Mouse (Mus musculus): ENCODE data around the gene Flt1. TPM values are rescaled to one million over a fixed set of nuclear protein-coding genes. Genes with fewer than 3 reads are reported as not detected.

Flt1 gene
- polyA plus RNA-seq, 1 experiment from 2014 or later: 10.1 TPM

DNA sequence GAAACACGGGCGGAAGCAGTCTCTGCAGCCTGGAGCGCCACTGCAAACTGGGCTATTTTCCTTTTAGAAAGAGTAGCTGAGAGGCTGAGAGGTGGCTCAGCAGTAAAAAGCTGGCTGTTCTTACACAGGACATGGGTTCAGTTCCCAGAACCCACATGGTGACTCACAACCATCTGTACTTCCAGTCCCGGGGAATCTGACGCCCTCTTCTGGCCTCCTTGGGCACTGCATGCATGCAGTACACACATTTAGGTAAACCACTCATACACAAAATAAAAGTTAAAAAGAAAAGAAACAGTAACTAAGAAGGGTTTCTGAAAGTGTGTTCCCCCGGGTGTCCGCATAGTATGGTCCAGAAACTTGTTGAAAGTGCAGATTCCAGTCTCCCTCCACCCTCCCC, 146.7 kb downstream of the Flt1 start:
- ATAC-seq (replicated peaks; ENCODE audit: low FRiP score): no peak
- Histone ChIP-seq H3K9me3 (ENCODE audit: control insufficient read depth, low read length) (no peaks in the 10 kb centered on the region), H3K4me1 (replicated peaks; ENCODE audit: control insufficient read depth, insufficient read depth, low read length) (no peaks in the 10 kb centered on the region), H3K27me3 (ENCODE audit: control insufficient read depth, insufficient read depth, low read length) (no peaks in the 10 kb centered on the region), H3K4me2 (ENCODE audit: low read depth, low read length, severe bottlenecking) (no peak overlapping the region), H3K27ac (ENCODE audit: low read depth, low read length) (no peak overlapping the region), H3K9ac (ENCODE audit: low read length) (no peak overlapping the region), H3K4me3 (ENCODE audit: low read depth, low read length) (no peak overlapping the region), H3K36me3 (ENCODE audit: control insufficient read depth, insufficient read depth, low read length) (no peaks in the 10 kb centered on the region)
- DNase-seq (ENCODE audit: low spot score): no peak
- 86% methylated on average over 7 of the region's 7 CpGs for WGBS

DNA sequence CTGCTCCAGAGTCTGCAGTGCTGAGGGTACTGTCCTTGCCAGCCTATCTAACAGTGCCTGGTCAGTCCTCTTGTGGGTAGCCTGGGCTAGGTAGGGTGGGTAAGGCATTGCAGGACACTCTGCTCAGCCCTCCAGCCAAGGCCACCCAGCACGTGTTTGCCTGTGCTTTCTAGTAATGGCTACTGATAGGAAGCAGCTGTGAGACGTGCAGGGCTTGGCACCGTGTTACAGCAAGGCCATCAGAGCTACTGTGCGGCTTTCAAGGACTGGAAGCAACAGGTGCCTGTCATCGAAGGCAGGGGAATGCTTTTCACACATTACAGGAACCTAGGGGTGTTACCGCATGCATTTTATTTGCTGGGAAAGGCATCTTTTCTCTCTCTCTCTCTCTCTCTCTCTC, 148.8 kb downstream of the Flt1 start:
- no peak overlapping the region for H3K9ac ChIP-seq (ENCODE audit: low read length)
- 76% methylated on average over 6 of the region's 6 CpGs for WGBS
- no peak overlapping the region for H3K27ac ChIP-seq (ENCODE audit: low read depth, low read length)

DNA sequence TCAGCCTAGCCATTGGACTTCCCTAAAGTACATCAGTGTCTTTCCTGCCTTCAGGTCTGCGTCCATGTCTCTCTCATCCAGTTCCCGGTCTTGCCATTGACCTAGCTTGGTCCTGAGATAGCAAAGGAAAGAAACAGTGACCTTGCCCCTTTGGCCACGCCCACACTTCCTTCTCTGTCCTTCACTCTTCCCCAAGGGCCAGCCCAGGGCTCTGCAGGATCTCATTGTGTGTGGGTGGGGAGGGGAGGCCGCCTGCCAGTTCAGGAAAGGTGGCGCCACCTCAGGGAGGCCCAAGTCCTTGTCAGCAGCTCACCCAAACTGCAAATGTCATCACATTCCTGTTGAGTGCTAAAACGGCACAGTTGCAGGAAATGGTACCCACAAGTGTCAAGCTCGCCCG, 151.3 kb downstream of the Flt1 start:
- no peak for DNase-seq (ENCODE audit: low spot score)
- H3K4me3 ChIP-seq (ENCODE audit: low read depth, low read length): no peak overlapping the region
- no peak overlapping the region for H3K4me2 ChIP-seq (ENCODE audit: low read depth, low read length, severe bottlenecking)
- no peaks in the 10 kb centered on the region for H3K36me3 ChIP-seq (ENCODE audit: control insufficient read depth, insufficient read depth, low read length)
- ATAC-seq (replicated peaks; ENCODE audit: low FRiP score): no peak
- no peaks in the 10 kb centered on the region for H3K9me3 ChIP-seq (ENCODE audit: control insufficient read depth, low read length)
- WGBS: 59% methylated on average over 8 of the region's 8 CpGs
- H3K4me1 ChIP-seq (replicated peaks; ENCODE audit: control insufficient read depth, insufficient read depth, low read length): no peaks in the 10 kb centered on the region
- H3K27me3 ChIP-seq (ENCODE audit: control insufficient read depth, insufficient read depth, low read length): no peaks in the 10 kb centered on the region
- H3K9ac ChIP-seq (ENCODE audit: low read length): no peak overlapping the region
- H3K27ac ChIP-seq (ENCODE audit: low read depth, low read length): no peak overlapping the region

More for the DNA sequence above, 148.8 kb downstream of the Flt1 start:
- Histone ChIP-seq H3K4me2 (ENCODE audit: low read depth, low read length, severe bottlenecking) (no peak overlapping the region), H3K27me3 (ENCODE audit: control insufficient read depth, insufficient read depth, low read length) (no peaks in the 10 kb centered on the region), H3K36me3 (ENCODE audit: control insufficient read depth, insufficient read depth, low read length) (no peaks in the 10 kb centered on the region), H3K4me1 (replicated peaks; ENCODE audit: control insufficient read depth, insufficient read depth, low read length) (no peaks in the 10 kb centered on the region), H3K4me3 (ENCODE audit: low read depth, low read length) (no peak overlapping the region), H3K9me3 (ENCODE audit: control insufficient read depth, low read length) (no peaks in the 10 kb centered on the region)
- DNase-seq (ENCODE audit: low spot score): no peak
- no peak for ATAC-seq (replicated peaks; ENCODE audit: low FRiP score)

DNA sequence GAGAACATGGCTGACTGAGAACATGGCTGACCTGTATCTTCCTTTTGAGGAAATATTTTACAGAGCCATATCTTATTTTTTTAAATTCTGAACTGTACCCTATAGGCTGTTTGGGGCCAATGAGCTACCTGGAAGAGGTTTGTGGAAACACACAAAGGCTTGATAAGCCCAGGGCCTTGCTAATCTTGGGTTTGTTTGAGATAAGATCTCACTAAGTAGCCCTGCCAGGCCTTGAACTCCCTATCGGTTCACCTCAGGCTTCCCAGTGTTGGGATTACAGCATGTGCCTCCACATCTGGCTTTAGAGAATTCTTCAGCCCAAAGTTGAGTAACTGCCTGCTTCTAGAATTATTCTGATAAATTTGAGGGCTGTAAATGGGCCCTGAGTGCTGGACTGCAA, 152.3 kb downstream of the Flt1 start:
- Histone ChIP-seq H3K27me3 (ENCODE audit: control insufficient read depth, insufficient read depth, low read length) (no peaks in the 10 kb centered on the region), H3K9me3 (ENCODE audit: control insufficient read depth, low read length) (no peaks in the 10 kb centered on the region), H3K9ac (ENCODE audit: low read length) (no peak overlapping the region), H3K4me1 (replicated peaks; ENCODE audit: control insufficient read depth, insufficient read depth, low read length) (no peaks in the 10 kb centered on the region), H3K27ac (ENCODE audit: low read depth, low read length) (no peak overlapping the region), H3K4me3 (ENCODE audit: low read depth, low read length) (no peak overlapping the region), H3K4me2 (ENCODE audit: low read depth, low read length, severe bottlenecking) (no peak overlapping the region), H3K36me3 (ENCODE audit: control insufficient read depth, insufficient read depth, low read length) (no peaks in the 10 kb centered on the region)
- ATAC-seq (replicated peaks; ENCODE audit: low FRiP score) (no peak), DNase-seq (ENCODE audit: low spot score) (no peak)
- 75% methylated on average over 1 of the region's 1 CpGs for WGBS

DNA sequence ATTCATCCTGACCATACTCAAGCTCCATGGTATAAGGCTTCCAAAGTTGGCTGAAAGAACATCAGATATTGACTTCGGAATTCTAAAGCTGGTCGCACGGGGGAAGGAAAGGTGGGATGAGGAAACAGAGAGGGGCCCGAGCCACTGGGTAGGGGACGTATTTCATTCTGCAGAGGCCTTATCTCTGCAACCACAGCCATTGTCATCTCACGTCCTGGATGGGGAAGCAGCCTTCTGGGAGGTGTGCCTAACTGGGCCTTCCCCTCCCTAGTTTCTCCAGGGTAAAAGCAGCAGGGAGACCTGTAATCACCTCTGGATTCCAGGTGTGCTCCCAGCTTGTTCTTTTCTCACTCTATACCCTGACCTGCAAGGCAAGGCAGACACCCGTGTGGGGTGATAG, 153.1 kb downstream of the Flt1 start:
- 91% methylated on average over 7 of the region's 7 CpGs for WGBS

DNA sequence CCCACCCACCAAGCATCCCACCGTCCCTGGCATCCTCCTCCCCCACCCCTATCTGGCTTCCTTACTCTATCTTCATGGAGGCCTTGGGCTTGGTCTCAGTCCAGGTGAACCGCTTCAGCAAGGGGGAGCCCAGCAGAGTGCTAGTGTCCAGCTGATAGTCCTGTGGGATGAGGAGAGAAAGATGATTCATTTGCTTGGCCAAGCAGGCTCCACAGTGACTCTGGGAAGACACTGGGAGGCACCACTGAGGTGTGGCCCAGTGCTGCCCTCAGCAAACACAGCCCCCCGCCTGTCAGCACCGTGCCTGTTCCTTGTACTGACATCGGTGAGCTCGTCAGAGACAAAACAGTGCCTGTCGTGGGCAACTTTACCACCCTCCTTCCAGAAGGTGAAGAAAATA, 159.5 kb downstream of the Flt1 start:
- Histone ChIP-seq H3K4me2 (ENCODE audit: low read depth, low read length, severe bottlenecking) (no peak overlapping the region), H3K4me1 (replicated peaks; ENCODE audit: control insufficient read depth, insufficient read depth, low read length) (0 out of 2 replicates have a peak, but pooled peaks cover 2% of the 10 kb centered on the region), H3K27me3 (ENCODE audit: control insufficient read depth, insufficient read depth, low read length) (no peaks in the 10 kb centered on the region), H3K9ac (ENCODE audit: low read length) (no peak overlapping the region), H3K27ac (ENCODE audit: low read depth, low read length) (no peak overlapping the region), H3K9me3 (ENCODE audit: control insufficient read depth, low read length) (no peaks in the 10 kb centered on the region), H3K36me3 (ENCODE audit: control insufficient read depth, insufficient read depth, low read length) (no peaks in the 10 kb centered on the region), H3K4me3 (ENCODE audit: low read depth, low read length) (no peak overlapping the region)
- DNase-seq (ENCODE audit: low spot score) (no peak), ATAC-seq (replicated peaks; ENCODE audit: low FRiP score) (no peak)
- 73% methylated on average over 7 of the region's 7 CpGs for WGBS

More for the DNA sequence above, 153.1 kb downstream of the Flt1 start:
- Histone ChIP-seq H3K27ac (ENCODE audit: low read depth, low read length) (no peak overlapping the region), H3K4me3 (ENCODE audit: low read depth, low read length) (no peak overlapping the region), H3K27me3 (ENCODE audit: control insufficient read depth, insufficient read depth, low read length) (no peaks in the 10 kb centered on the region), H3K9me3 (ENCODE audit: control insufficient read depth, low read length) (no peaks in the 10 kb centered on the region), H3K4me2 (ENCODE audit: low read depth, low read length, severe bottlenecking) (no peak overlapping the region), H3K4me1 (replicated peaks; ENCODE audit: control insufficient read depth, insufficient read depth, low read length) (no peaks in the 10 kb centered on the region), H3K36me3 (ENCODE audit: control insufficient read depth, insufficient read depth, low read length) (no peaks in the 10 kb centered on the region), H3K9ac (ENCODE audit: low read length) (no peak overlapping the region)
- ATAC-seq (replicated peaks; ENCODE audit: low FRiP score) (no peak), DNase-seq (ENCODE audit: low spot score) (no peak)

DNA sequence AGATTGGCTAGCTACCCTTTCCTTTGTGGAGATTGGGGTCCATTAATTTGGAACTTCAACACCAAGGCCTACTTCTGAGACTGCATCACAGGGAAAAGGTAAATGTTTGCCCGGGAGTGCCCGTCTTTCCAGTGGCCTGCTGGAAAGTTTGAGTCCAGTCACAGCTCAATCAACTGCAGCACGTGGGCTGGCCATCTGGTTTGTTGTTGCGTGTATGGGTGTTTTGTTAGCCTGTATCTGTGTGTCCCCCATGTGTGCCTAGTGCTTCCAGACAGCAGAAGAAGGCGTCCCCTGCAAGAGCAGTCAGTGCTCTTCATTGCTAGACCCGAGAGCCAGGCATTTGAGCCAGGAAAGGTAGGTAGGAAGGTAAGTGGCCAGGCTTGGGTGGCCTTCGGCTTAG, 160.4 kb downstream of the Flt1 start:
- Histone ChIP-seq H3K9me3 (ENCODE audit: control insufficient read depth, low read length) (no peaks in the 10 kb centered on the region), H3K4me3 (ENCODE audit: low read depth, low read length) (no peak overlapping the region), H3K9ac (ENCODE audit: low read length) (no peak overlapping the region), H3K36me3 (ENCODE audit: control insufficient read depth, insufficient read depth, low read length) (no peaks in the 10 kb centered on the region), H3K27ac (ENCODE audit: low read depth, low read length) (no peak overlapping the region), H3K4me1 (replicated peaks; ENCODE audit: control insufficient read depth, insufficient read depth, low read length) (0 out of 2 replicates have a peak, but pooled peaks cover 2% of the 10 kb centered on the region), H3K4me2 (ENCODE audit: low read depth, low read length, severe bottlenecking) (no peak overlapping the region), H3K27me3 (ENCODE audit: control insufficient read depth, insufficient read depth, low read length) (no peaks in the 10 kb centered on the region)
- ATAC-seq (replicated peaks; ENCODE audit: low FRiP score) (no peak), DNase-seq (ENCODE audit: low spot score) (no peak)
- WGBS: 92% methylated on average over 7 of the region's 7 CpGs

DNA sequence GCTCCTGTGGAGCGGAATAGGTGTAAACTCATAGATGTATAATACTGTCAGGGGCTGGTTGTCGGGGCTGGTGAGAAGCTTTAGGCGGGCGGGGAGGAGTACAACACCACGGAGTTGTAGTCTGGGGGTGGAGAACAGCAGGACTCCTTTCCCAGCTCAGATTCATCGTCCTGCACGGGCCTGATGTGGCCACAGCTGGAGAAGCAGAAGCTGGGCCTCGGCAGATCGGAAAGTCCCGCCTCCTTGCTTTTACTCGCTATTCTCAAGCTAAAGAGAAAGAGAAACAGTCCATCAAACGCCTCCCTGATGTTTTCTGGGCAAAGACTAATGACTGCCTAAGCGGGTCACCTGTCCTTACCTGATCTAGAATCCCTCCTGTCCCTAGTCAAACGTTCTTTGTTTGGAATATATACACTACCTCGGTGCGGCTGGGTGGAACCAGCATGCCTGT, 161.6 kb downstream of the Flt1 start:
- no peaks in the 10 kb centered on the region for H3K36me3 ChIP-seq (ENCODE audit: control insufficient read depth, insufficient read depth, low read length)
- no peak overlapping the region for H3K9ac ChIP-seq (ENCODE audit: low read length)
- no peaks in the 10 kb centered on the region for H3K27me3 ChIP-seq (ENCODE audit: control insufficient read depth, insufficient read depth, low read length)
- no peak overlapping the region for H3K27ac ChIP-seq (ENCODE audit: low read depth, low read length)
- H3K4me1 ChIP-seq (replicated peaks; ENCODE audit: control insufficient read depth, insufficient read depth, low read length): 0 out of 2 replicates have a peak, but pooled peaks cover 2% of the 10 kb centered on the region
- H3K9me3 ChIP-seq (ENCODE audit: control insufficient read depth, low read length): no peaks in the 10 kb centered on the region
- no peak overlapping the region for H3K4me3 ChIP-seq (ENCODE audit: low read depth, low read length)
- 21% methylated on average over 16 of the region's 16 CpGs for WGBS
- DNase-seq (ENCODE audit: low spot score) (no peak), ATAC-seq (replicated peaks; ENCODE audit: low FRiP score) (peak; percentile 33; the same call in 1 of the 2 replicates)
- peak overlapping the region; percentile 40 for H3K4me2 ChIP-seq (ENCODE audit: low read depth, low read length, severe bottlenecking)

DNA sequence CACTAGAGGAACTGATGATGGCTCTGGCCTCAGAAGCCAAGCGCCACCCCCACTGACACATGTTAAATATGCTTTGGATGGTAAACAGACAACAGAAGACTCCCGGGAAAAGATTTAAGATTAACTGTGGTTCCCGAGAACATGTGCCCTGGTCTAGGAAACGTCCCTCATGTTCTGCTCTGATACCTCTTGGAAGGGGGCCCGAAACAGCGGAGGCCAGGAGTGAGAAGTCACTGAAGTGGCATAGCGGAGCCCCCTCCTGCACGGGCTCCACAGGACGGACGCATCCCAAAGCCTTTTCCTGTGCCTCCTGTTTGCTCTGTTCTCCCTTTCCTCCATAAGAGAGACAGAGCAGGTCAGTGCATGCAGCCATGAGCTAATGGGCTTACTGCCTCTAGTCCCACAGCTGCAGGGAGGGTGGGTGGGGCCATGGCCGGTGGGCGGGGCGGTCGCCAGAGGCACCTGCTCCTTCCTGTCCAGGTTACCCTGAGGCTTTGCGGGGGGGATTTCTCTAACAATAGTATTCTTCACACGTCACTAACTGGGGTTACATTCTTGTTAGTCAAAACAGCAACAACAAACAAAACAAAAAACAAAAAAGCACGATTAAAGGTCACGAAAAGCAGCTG, 162.2 kb downstream of the Flt1 start:
- H3K9me3 ChIP-seq (ENCODE audit: control insufficient read depth, low read length): no peaks in the 10 kb centered on the region
- 39% methylated on average over 18 of the region's 18 CpGs for WGBS
- no peaks in the 10 kb centered on the region for H3K27me3 ChIP-seq (ENCODE audit: control insufficient read depth, insufficient read depth, low read length)
- peak; percentile 63 for ATAC-seq (replicated peaks; ENCODE audit: low FRiP score)
- H3K9ac ChIP-seq (ENCODE audit: low read length): no peak overlapping the region
- H3K36me3 ChIP-seq (ENCODE audit: control insufficient read depth, insufficient read depth, low read length): no peaks in the 10 kb centered on the region
- no peak overlapping the region for H3K27ac ChIP-seq (ENCODE audit: low read depth, low read length)
- no peak overlapping the region for H3K4me3 ChIP-seq (ENCODE audit: low read depth, low read length)
- H3K4me1 ChIP-seq (replicated peaks; ENCODE audit: control insufficient read depth, insufficient read depth, low read length): 0 out of 2 replicates have a peak, but pooled peaks cover 2% of the 10 kb centered on the region
- DNase-seq (ENCODE audit: low spot score): peak; percentile 62
- H3K4me2 ChIP-seq (ENCODE audit: low read depth, low read length, severe bottlenecking): peak overlapping the region; percentile 40
